Mouse (Mus musculus): Measurements from ENCODE around the gene Slc11a2.

Gene Slc11a2

GRCm38 (mm10) chr15:100424396-100425122 is at the start of gene Slc11a2:
Gene Slc11a2 (minus strand): TSS chr15:100425072.
- peak; percentile 81 for DNase-seq (ENCODE audit: extremely low read depth, low read depth, low spot score)

- DNase-seq (ENCODE audit: extremely low read depth, low read depth, low spot score) = no peak
Observed at GRCm38 (mm10) chr15:100473926-100474503, 49.1 kb upstream of the Slc11a2 start.

- no peak for DNase-seq (ENCODE audit: extremely low read depth, low read depth, low spot score)
Observed at GRCm38 (mm10) chr15:100470037-100470436, 45.2 kb upstream of the Slc11a2 start.

- no peak for DNase-seq (ENCODE audit: extremely low read depth, low read depth, low spot score)
Observed at GRCm38 (mm10) chr15:100469189-100469545, 44.3 kb upstream of the Slc11a2 start.

GRCm38 (mm10) chr15:100468295-100469188 is 43.7 kb upstream of the Slc11a2 start, which contains the start of gene Letmd1:
Gene Letmd1 (plus strand): TSS chr15:100469023.
- DNase-seq (ENCODE audit: extremely low read depth, low read depth, low spot score) = no peak

- DNase-seq (ENCODE audit: extremely low read depth, low read depth, low spot score) = no peak
Observed at GRCm38 (mm10) chr15:100467738-100468137, 42.9 kb upstream of the Slc11a2 start.

GRCm38 (mm10) chr15:100465432-100465831 is 40.6 kb upstream of the Slc11a2 start:
- DNase-seq (ENCODE audit: extremely low read depth, low read depth, low spot score) = no peak

- DNase-seq (ENCODE audit: extremely low read depth, low read depth, low spot score) = no peak
Observed at GRCm38 (mm10) chr15:100463712-100464111, 38.8 kb upstream of the Slc11a2 start.

GRCm38 (mm10) chr15:100462086-100462485 is 37.2 kb upstream of the Slc11a2 start:
- no peak for DNase-seq (ENCODE audit: extremely low read depth, low read depth, low spot score)

GRCm38 (mm10) chr15:100461646-100462045 is 36.8 kb upstream of the Slc11a2 start:
- DNase-seq (ENCODE audit: extremely low read depth, low read depth, low spot score) = no peak

- no peak for DNase-seq (ENCODE audit: extremely low read depth, low read depth, low spot score)
Observed at GRCm38 (mm10) chr15:100460942-100461341, 36.1 kb upstream of the Slc11a2 start.

GRCm38 (mm10) chr15:100458055-100458454 is 33.2 kb upstream of the Slc11a2 start:
- no peak for DNase-seq (ENCODE audit: extremely low read depth, low read depth, low spot score)

- DNase-seq (ENCODE audit: extremely low read depth, low read depth, low spot score) = no peak
Observed at GRCm38 (mm10) chr15:100457340-100457739, 32.5 kb upstream of the Slc11a2 start.

GRCm38 (mm10) chr15:100456356-100456991 is 31.6 kb upstream of the Slc11a2 start:
- no peak for DNase-seq (ENCODE audit: extremely low read depth, low read depth, low spot score)

GRCm38 (mm10) chr15:100452486-100452885 is 27.6 kb upstream of the Slc11a2 start:
- DNase-seq (ENCODE audit: extremely low read depth, low read depth, low spot score) = no peak

GRCm38 (mm10) chr15:100451245-100451644 is 26.4 kb upstream of the Slc11a2 start:
- DNase-seq (ENCODE audit: extremely low read depth, low read depth, low spot score) = no peak

GRCm38 (mm10) chr15:100449495-100449894 is 24.6 kb upstream of the Slc11a2 start:
- no peak for DNase-seq (ENCODE audit: extremely low read depth, low read depth, low spot score)

- DNase-seq (ENCODE audit: extremely low read depth, low read depth, low spot score) = no peak
Observed at GRCm38 (mm10) chr15:100448572-100448971, 23.7 kb upstream of the Slc11a2 start.

- no peak for DNase-seq (ENCODE audit: extremely low read depth, low read depth, low spot score)
Observed at GRCm38 (mm10) chr15:100446887-100447286, 22.0 kb upstream of the Slc11a2 start.

- DNase-seq (ENCODE audit: extremely low read depth, low read depth, low spot score) = no peak
Observed at GRCm38 (mm10) chr15:100443126-100443922, 18.5 kb upstream of the Slc11a2 start.
